Mouse (Mus musculus): ENCODE measurements around the gene Rab36.

- TF ChIP-seq CTCF (IDR thresholded peaks at IDR 0.05; ENCODE audit: low read depth) = no peak
- TF ChIP-seq EP300 (IDR thresholded peaks at IDR 0.05; ENCODE audit: low read depth) = no peak
These were observed 49.0 kb upstream of the Rab36 start for GRCm38 (mm10) chr10:74987698-74988470.

Data from liver, embryonic 14.5 days (tissue).